Mouse (Mus musculus) CD8-positive naive resting alpha-beta T cell, adult 2 months (primary cell): ENCODE measurements around the gene Fam207a.

ENCODE experiments used
- DNase-seq, 2 experiments: peaks; one replicate each; pipeline ENCODE4 v3.0.0; 2022; ENCODE audit warnings: low read depth in 2 of 2, low spot score in 2 of 2

The Fam207a gene

DNA sequence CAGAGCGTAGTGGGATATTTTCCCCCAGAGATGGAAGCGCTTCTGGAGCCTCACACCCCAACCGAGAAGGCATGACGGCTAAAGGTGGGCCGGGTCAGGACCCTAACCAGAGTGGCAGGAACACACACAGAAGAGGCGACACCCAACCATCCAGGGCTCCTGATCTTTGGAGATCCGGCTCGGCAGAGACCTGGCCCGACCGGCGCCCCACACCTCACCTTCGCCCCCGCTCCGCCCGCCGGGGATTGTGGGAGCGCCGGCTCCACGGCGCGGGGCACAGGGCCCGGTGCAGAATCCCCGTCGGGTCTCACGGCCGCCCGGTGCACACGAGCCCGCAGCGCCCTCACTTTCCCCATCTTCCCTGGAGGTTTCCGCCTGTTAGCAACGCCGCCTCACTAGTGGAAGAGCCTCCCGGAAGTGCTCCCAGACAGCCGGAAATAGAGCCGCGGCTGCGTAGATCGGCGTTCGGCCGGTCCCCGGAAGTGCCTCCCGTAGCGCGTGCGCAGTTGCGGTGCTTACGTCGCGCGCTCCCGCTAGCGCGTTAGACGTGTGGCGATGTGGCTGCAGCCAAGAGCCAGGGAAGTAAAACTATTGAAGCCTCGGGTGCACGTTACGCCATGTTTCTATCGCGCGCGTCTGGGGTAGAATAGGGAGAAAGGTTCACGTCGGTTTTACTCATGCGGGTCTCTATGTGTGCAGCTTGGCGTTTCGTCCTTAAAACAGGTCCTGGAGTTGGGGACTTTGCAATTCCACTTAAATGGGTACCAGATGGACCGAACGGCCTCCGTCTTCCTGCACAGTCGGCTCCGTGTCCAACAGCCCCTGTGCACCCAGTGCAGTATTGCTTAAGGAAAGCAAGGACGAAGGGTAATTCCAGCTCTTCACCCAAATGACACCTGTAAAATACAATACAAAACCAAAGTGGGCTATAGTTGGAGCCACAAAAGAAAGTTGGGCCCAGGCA, at the start of gene Fam207a:
Gene Fam207a (minus strand): TSS at position 401 of the 964 bp plus-strand sequence.
- peak; percentile 92 to 93 for DNase-seq

DNA sequence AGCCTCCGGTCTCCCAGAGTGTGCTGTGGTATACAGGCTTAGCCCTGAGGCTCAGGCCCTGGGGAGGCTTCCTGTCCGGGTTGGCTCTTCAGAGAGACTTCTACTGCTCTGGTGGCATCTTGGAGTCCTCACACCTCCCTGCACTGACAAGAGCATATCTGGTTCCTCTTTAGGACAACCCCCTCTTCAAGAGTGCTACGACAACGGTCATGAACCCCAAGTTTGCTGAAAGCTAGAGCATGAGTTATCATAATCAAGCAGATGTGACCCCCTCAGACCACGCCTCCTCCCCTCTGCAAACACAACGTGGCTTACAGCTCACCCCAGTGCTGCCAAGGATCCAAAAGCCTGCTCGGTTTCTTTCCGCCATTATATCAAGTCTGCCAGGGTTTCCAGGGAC, 49.4 kb upstream of the Fam207a start:
- no peak for DNase-seq

DNA sequence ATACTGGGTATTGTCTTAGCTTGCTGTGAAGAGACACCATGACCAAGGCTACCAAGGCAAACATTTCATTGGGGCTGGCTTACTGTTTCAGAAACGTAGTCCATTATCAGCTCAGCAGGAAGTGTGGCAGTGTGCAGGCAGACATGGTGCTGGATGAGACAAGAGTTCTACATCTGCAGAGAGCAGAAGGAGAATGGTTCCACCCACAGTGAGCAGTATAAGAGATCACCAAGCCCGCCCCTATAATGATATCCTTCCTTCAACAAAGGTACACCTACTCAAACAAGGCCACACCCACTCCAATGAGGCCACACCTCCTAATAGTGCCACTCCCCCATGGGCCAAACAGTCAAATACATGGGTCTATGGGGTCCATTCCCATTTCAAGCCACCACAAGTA, 45.9 kb upstream of the Fam207a start:
- no peak for DNase-seq

DNA sequence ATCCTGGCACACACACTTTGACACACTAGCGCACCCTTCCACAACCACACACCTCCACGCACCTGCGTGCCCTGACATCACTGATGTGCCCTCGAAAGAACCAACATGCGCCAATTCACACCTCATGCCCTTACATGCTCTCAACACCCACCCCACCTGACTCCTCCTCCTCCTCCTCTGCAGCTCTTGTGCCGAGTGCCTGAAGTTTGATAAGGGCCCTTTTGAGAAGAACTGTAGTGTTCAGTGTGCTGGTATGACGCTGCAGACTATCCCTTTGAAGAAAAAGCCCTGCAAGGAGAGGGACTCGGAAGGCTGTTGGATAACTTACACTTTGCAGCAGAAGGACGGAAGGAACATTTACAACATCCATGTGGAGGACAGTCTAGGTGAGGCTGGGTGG, 45.2 kb upstream of the Fam207a start:
- DNase-seq: no peak

DNA sequence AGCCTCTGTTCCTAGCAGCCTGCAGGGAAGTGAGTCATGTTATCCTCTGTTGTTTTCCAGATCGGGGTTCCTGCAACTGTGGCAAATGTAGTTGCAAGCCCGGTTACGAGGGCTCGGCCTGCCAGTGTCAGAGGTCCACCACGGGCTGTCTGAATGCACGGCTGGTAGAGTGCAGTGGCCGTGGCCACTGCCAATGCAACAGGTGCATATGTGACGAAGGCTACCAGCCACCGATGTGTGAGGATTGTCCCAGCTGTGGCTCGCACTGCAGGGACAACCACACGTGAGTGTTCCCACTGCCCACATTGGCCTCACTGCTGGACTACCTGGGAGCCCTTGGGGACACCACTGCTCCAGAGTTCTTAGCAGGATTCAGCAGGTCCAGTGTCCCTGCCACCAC, 44.5 kb upstream of the Fam207a start:
- no peak for DNase-seq

DNA sequence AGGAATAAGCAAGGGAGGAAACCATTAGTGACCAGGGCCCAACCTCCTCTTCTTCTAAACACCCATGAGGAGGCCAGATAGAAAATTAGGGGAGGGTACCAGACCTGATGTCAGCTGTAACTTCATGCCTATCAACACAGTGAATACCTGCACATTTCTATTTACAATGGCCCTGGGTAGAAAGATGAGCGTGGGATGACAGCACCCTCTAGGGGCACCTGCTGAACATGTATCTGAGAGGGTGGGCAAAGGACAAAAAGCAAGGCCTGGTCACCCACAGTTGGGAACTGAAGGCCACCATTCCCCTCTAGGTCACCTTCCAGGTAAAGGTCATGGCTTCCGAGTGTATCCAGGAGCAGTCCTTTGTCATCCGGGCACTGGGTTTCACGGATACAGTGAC, 42.1 kb upstream of the Fam207a start:
- no peak for DNase-seq

DNA sequence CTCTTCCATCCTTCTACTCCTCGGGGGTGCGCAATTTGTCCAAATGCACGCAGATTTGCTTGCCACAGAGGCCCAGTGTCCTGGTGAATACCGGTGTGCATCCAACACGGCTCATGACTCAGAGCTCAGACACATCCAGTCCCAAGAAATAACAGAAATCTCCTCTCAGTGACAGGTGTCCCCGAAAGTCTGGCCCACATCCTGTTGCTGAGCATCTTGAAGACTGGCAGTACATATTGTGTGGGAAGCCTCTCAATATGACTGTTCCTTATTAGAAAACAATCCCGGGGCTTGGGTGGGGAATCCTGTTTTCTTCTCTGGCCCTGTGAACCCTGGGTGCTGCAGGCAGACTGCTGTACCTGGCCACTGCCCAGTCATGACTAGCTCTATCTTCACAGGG, 41.0 kb upstream of the Fam207a start:
- no peak for DNase-seq

DNA sequence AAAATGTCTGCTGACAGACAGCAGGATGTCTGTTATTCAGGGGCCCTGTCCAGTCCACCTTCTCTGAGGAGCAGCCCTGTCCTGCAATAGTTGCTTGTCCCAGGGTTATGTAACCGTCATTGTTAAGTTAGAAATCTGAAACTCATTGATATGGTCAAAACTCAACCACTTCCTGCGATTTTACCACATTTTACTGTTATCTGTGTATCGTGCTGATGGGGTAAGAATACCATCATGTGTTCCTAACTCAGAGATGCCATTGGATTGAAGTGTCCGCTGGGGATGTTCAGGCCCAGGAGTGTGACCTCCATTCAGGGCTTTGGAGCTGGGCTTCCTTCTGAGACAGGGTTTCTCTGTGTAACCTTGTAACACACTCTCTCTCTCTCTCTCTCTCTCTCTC, 39.3 kb upstream of the Fam207a start:
- no peak for DNase-seq

DNA sequence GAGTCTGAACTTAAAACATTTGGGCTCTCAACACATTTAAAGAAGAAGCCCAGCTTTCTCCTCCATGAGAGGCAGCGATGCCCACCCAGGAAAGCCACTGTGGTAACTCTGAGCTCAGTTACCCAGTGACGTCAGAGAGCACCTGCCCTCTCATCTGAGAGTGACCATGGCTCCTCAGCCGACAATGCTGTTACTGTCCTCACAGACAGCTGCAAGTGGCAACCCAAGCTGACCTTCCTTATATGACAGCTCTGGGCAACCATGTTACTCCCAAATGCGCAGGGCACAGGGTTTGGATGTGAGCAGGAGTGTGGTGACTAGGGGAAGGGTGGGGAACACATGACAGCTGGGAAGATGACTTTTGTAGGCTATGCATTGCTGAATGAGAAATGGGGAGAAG, 37.7 kb upstream of the Fam207a start:
- no peak for DNase-seq

DNA sequence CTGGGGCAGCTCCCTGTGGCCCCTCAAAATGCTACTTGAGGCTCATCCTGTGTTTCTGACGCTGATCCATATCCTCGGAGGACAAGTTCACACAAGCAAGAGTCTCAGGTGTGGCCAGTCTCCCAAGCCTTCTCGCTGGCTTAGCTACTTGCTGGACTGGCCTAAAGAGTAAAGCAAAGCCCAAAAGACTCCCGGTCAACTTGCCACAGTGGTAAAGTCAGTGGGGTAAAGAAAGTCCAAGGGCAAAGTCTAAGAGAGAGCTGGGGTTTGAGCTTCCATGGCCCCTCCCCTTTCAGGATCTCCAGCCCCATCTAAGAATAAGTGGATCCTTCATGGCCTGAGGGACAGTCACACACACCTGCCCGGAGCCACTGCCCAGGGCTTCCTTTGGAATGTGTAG, 36.6 kb upstream of the Fam207a start:
- DNase-seq: no peak

DNA sequence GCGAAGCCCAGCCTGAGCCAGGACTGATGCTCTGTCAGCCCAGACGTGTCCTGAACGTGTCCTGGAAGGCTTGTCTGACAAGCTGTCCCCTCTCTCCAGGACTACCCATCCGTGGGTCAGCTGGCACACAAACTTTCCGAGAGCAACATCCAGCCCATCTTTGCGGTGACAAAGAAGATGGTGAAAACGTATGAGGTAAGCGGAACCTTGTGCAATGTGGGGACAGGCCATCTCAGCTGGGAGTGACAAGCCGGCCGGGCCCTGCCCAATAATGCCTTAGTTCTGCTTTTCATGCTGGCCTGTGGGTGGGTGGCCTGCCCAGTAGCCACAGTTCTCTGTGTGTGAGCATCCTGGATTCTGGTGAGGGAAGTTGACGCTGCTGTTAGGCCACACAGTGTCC, 35.3 kb upstream of the Fam207a start:
- DNase-seq: no peak

DNA sequence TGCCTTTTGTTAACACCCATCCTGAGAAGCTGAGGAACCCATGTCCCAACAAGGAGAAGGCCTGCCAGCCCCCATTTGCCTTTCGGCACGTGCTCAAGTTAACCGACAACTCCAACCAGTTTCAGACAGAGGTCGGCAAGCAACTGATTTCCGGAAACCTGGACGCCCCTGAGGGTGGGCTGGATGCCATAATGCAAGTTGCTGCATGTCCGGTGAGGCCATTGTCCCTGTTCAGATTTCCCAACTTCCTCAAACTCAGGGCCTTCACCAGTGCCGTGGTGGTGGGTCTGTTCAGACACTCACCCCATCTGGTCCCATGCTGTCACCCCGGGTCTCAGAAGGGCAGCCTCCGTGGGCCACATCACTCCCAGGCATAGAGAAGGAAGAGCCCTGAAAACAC, 33.0 kb upstream of the Fam207a start:
- no peak for DNase-seq

DNA sequence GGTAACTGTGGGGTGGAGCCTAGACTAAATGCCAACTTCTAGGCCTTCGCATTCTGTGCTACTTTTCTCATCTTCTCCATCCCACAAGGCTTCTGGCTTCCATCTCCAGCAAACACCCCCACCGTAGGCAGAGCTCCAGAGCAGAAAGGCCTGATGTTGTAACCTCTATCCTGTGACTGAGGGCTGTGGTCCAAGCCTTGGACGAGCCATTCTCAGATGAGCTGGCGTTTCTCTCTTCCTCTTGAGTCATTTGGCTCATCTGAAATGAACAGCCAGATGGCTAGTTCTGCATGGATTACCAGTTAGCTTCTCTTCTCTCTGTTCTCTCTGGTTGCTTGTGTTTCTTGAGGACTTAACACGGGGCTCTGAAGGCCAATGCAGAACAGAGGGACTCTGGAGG, 29.3 kb upstream of the Fam207a start:
- DNase-seq: no peak

DNA sequence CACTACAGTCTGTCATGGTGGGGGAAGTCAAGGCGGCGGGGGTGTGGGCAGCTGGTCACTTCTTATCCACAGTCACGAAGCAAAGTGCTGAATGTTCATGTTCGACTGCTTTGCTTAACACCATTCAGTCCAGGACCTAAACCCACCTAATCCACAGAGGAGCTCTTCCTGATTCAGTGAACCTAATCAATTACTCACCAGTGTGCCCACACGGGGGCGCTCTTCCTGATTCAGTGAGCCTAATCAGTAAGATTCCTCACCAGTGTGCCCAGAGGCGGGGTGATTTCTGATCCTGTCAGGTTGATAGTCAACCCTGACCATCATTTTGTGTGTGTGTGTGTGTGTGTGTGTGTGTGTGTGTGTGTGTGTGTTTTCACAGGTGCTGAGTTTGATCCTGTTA, 27.6 kb upstream of the Fam207a start:
- DNase-seq: peak; percentile 30 to 59

DNA sequence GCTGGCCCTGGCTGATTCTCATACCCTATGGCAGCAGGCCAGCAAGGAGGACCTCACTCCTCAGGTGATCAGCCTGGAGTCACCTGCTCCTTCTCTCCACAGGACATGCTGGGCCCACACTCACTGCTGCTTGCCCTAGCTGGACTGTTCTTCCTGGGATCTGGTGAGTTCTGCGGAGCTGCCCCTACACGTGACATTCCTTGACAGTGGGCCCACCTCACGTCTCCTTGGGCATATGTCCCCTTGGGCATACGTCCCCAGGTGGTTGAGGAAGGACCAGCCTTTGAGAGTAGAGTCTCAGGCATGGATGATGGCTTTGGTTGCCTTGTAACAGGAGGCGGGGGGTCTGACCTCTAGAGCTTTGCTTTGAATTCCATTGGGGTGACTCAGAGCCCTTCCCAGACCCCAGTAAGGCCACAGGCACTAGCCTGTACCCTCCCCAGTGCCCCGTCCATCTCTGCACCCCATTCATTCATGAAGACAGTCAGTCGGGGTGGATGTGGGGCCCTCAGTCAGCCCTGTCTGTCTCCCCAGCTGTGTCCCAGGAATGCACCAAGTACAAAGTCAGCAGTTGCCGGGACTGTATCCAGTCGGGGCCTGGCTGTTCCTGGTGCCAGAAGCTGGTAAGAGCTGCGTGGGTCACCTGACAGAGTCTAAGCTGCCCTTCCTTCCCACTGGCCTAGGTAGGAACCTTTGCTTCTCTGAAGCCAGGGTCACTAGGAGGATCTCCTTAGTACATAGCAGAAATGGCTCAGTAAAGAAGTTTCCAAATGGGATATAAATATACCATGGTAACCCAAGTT, 26.5 kb upstream of the Fam207a start:
- DNase-seq: no peak

DNA sequence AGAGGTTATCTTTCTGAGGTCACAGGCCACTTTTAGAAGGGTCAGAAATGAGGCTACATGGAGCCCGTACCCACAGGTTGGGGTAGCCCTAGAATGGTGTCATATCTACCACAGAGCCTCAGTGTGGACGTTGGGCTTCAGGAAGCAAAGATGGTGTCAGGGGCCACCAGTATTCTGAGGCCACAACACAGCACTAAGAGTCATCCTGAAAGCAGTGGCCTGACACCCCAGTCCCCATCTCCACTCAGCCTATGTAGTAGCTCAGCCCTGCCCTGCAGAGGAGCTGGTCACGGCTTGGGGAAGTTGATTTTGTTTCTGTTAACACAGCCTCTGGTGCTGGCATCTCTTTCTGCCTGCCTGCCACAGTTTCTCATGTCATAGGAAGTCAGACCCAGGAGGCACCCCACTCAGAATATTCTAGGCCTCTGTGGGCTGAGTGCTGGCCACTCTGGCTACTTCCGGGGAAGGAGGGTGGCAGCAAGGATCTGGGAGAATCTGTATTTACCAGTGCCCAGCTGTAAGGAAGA, 25.1 kb upstream of the Fam207a start:
- DNase-seq: no peak

DNA sequence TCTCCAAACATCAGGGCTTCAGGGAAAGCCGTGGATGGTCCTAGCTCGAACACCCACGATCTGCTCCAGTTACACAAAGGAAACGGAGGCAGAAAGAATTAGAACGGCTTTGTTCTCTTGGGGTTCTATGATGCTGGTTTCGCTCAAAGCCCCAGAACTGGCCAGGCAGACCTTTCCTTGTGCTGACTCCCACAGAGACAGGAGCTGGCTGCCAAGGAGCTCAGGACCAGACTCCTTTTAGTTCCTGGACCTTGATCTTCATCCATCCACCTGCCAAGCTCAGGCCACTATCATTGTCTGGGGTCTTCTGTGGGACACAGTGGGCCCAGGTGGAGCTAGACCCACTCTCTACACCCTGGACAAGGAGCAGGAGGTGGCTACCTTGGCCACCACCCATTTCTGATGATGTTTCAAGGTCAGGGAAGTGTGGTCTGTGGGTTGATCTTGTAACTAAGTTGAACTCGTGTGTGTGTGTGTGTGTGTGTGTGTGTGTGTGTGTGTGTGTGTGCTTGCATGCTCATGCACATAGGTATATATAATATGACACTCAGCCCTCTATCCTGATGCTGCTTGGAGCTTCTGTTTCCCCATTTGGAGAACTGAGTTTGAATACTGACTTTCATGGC, 23.8 kb upstream of the Fam207a start:
- no peak for DNase-seq

DNA sequence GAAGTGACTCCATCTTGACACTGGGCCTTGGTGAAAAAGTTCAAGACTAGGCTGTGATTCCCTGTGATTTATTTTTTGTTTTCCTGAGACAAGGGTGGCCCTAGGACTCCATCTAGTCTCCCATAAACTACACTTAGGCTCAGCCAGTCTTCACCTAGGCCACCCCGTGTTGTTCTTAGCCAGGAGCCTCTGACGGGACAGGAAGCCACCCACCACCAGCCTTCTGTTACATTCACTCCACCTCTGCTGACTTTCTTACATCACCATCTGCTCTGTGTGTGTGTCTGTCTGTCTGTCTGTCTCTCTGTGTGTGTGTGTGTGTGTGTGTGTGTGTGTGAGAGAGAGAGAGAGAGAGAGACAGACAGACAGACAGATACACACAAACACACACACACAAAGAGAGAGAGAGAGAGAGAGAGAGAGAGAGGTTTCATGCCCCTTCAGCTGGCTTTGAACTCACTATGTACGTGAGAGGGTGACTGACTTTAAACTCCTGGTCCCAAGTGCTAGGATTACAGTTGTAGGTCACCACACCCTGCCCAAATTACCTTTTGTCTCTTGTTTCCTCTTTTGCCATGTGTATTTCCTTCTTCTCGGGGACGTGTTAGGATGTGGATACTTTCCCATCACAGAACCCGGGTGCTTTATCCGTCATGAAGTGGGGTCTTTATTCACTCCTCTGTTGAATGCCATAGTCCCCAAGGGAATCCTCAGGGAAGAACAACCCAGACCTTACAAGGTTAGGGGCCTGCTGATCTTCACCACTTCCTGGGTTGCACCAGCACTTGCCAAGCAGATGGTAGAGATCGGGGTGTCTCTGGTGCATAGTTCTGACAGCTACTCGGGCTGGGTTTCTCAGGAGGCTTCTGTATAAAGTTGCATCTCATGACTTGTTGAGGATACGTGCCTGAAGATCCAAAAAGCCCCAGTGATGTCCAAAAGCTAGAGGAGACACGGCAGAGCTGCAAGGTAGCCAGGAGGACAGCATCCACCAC, 21.9 kb upstream of the Fam207a start:
- DNase-seq: peak; percentile 41 to 49

DNA sequence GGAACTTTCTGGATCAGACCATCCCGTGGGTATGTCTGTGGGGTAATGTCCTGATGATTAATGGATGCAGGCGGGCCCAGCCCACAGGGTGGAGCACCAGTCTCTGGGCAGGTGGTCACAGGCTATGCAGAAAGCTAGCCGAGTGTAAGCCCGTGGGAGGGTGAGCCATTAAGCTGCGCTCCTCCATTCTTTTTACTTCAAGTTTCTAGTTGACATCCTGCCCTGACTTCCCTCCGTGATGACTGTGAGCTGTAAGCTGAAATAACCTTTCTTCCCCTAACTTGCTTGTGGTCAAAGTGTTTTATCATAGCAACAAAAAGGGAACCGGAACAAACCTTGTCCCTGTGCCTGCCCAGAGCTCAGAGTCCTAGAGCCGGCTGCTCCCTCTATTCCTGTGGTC, 21.1 kb upstream of the Fam207a start:
- no peak for DNase-seq

DNA sequence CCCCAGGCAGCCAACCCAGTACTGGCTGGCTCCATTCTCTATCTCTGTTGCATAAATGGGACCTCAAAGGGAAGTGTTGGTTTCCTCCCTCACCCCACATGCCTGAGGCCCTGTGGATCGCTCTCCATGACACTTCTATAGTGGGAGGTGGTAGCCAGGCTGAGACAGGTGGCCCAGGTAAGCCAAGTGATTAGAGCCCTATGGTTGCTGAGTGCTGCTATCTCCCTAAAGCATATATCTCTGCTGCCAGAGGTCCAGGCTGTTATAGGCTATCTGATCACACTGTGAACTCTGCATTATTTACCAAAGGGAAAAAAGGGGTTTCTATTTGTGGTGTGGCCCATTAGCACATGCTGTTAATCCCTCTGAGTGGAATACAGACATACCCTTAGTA, 16.4 kb upstream of the Fam207a start:
- no peak for DNase-seq
